Mouse (Mus musculus) testis, adult 2 months (tissue): ENCODE measurements around the gene Megf9. TPM values are rescaled to one million over a fixed set of nuclear protein-coding genes. Genes with fewer than 3 reads are reported as not detected.

Experiments
- H3K27ac ChIP-seq: fragments of 200-500 bp; 2 replicates; pipeline ENCODE4 v1.5.1; 2012; ENCODE audit warnings: low read depth, low read length; ENCODE audit not compliant: control insufficient read depth, insufficient read depth
- H3K27me3 ChIP-seq: fragments of 200-500 bp; 2 replicates; pipeline ENCODE4 v1.6.1; 2012; ENCODE audit warnings: mild to moderate bottlenecking, low read length, moderate library complexity; ENCODE audit not compliant: control insufficient read depth, insufficient read depth
- H3K36me3 ChIP-seq: fragments of 200-500 bp; 2 replicates; pipeline ENCODE4 v1.6.1; 2012; ENCODE audit warnings: mild to moderate bottlenecking, low read length; ENCODE audit not compliant: control insufficient read depth, insufficient read depth
- H3K4me1 ChIP-seq: fragments of 200-500 bp; 2 replicates; pipeline ENCODE4 v1.6.1; 2012; ENCODE audit warnings: low read length; ENCODE audit not compliant: control insufficient read depth, insufficient read depth
- H3K4me3 ChIP-seq: fragments of 200-500 bp; 2 replicates; pipeline ENCODE4 v1.5.1; 2012; ENCODE audit warnings: low read depth, mild to moderate bottlenecking, low read length, moderate library complexity, mixed read lengths; ENCODE audit not compliant: control insufficient read depth
- CTCF ChIP-seq: fragments of 200-500 bp; IDR thresholded peaks from 2 replicates; pipeline ENCODE4 v1.5.1; 2012; ENCODE audit warnings: low read depth, mild to moderate bottlenecking, inconsistent platforms, low read length, moderate library complexity; ENCODE audit not compliant: control insufficient read depth, insufficient read depth, insufficient replicate concordance
- POLR2A ChIP-seq: fragments of 200-500 bp; IDR thresholded peaks from 2 replicates; pipeline ENCODE4 v1.6.1; 2012; ENCODE audit warnings: low read depth, mild to moderate bottlenecking, inconsistent platforms, low read length, moderate library complexity; ENCODE audit not compliant: control insufficient read depth
- polyA plus RNA-seq: library from polyadenylated mRNA; depleted of rRNA; stranded (reverse); fragments of >200 nt; gene quantifications from 2 replicates; pipeline ENCODE4 v1.2.3, GENCODE M21; 2012

The Megf9 gene
- polyA plus RNA-seq, 1 experiment: 4.8 TPM

DNA sequence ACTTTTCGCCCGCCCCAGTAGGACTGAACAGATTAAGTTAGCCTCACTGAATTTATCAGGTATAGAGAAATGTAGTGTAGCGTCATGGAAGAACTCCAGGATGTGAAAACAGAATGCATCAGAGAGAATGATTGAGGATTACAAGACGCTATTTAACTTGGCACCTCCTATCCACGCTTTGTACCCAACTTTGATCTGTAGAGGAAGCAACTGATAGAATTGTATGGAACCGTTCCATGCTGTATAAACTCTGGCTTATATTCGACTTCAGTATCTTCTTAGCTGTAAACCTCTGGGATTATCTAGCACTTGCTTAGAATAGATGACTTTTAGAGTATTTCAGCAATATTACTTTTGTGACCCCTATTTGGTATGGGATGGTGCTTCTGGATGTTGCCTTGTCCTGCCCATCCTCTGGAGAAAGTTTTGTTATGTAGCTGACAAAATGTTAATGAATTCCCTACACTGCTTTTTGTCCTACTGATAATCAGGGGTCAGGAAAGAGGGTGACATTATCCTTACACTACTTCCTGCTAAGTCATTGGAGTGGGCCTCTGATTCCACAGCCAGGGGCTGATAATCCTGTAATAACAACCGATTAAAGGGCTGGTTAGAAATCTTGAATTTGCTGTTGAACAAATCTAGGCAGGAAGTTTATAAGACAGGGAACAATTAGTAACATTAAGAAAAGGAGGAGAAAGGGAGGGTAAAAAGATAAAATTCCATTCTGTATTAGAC, 12.8 kb upstream of the Megf9 start:
- Histone ChIP-seq H3K36me3 (no peaks in the 10 kb centered on the region), H3K27ac (no peak overlapping the region), H3K4me1 (no peaks in the 10 kb centered on the region), H3K4me3 (no peak overlapping the region), H3K27me3 (no peaks in the 10 kb centered on the region)
- TF ChIP-seq CTCF (no peak), POLR2A (no peak)

DNA sequence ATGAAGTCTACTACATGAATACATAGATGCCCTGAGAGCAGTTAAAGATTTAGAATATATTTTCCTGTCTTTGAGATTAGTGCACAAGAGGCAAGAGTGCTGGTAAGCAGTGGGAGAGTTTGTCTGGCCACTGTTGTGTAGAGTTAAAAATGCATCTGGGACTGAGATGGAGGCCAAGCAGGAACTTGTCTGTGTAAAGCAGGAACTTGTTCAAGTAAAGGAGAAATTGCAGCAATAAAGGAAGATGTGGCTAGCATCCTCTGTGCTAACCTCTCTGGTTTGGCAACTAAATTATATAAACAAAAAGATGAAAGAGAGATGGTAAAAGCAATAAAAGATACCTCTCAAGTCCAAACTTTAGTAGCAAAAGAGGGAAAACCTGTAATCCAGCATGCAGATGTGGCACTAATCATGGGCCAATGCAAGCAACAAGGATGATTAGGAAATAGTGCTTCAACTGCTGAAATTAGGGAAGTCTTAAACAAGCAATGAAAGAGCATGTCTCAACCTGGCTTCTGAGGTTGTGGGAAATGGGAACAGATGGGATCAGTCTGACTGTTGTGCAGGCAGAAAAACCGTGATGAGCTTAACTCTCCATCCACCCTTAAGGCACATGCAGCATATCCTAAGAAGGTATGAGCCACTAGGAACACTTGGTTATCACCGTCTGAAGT, 11.2 kb upstream of the Megf9 start:
- TF ChIP-seq CTCF: no peak
- no peak for TF ChIP-seq POLR2A

DNA sequence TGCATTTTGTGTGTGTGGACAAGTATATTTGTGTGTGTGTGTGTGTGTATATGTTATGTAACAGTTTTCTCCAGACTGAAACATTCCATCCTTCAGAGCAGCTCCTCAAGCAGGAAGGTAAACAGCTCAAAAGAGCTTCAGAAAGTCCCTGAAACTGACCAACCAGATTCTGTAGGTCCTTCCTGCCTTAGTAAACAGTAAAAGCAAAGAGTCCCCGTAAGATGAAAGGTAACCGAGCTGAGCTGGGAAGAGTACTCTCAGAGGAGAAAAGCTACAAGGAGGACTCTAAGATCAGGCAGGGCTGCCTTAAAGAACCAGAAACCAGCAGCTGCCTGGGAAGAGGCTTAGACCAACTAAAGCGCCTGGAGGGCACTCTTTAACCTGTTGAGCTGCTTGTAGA, 9.6 kb upstream of the Megf9 start:
- Histone ChIP-seq H3K27me3 (no peaks in the 10 kb centered on the region), H3K27ac (no peak overlapping the region), H3K4me1 (no peaks in the 10 kb centered on the region), H3K4me3 (no peak overlapping the region), H3K36me3 (no peaks in the 10 kb centered on the region)
- TF ChIP-seq POLR2A (no peak), CTCF (no peak)

More for the DNA sequence above, 11.2 kb upstream of the Megf9 start:
- Histone ChIP-seq H3K36me3 (no peaks in the 10 kb centered on the region), H3K27ac (no peak overlapping the region), H3K4me3 (no peak overlapping the region), H3K27me3 (no peaks in the 10 kb centered on the region), H3K4me1 (no peaks in the 10 kb centered on the region)

DNA sequence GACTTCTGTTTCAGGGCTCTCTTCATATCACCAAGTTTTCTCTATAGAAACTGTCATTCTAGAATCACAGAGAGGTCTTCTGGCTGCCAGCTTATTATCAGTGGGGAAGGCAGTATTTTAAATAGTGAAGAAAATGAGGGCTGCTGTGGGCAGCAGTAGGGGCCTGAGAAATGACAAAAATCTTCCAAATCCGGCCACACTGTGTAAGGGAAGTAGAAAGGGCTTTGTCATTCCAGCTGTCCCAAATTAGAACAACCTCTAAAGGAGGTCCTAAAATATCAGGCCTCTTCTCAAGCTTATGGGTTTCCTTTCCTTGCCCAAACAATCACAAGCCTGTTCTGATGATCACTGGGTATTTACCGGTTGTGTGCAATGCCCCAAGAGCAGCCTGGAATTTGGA, 7.6 kb upstream of the Megf9 start:
- H3K4me3 ChIP-seq: no peak overlapping the region
- H3K36me3 ChIP-seq: no peaks in the 10 kb centered on the region
- H3K4me1 ChIP-seq: no peaks in the 10 kb centered on the region
- H3K27ac ChIP-seq: no peak overlapping the region
- TF ChIP-seq CTCF (no peak), POLR2A (no peak)
- H3K27me3 ChIP-seq: no peaks in the 10 kb centered on the region

DNA sequence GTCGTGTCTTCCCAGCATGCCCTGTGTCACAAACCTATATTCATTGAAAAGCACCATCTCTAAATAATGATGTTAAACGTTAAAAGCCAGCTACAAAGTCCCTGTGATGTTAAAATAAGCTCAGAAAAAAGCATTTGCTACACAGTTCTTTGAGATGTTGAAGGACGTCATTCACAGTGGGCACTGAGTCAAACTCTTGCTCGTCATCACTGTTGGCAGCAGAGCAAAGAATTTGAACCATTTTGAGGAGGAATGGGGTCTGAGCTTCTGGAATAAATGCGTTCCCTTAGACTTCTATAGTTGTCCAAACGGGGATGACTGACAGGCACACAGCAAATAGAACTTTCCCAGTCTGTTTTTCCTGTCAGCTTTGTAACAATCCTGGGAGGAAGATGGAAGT, 5.9 kb upstream of the Megf9 start:
- TF ChIP-seq CTCF: no peak
- TF ChIP-seq POLR2A: no peak
- no peak overlapping the region for H3K27ac ChIP-seq

DNA sequence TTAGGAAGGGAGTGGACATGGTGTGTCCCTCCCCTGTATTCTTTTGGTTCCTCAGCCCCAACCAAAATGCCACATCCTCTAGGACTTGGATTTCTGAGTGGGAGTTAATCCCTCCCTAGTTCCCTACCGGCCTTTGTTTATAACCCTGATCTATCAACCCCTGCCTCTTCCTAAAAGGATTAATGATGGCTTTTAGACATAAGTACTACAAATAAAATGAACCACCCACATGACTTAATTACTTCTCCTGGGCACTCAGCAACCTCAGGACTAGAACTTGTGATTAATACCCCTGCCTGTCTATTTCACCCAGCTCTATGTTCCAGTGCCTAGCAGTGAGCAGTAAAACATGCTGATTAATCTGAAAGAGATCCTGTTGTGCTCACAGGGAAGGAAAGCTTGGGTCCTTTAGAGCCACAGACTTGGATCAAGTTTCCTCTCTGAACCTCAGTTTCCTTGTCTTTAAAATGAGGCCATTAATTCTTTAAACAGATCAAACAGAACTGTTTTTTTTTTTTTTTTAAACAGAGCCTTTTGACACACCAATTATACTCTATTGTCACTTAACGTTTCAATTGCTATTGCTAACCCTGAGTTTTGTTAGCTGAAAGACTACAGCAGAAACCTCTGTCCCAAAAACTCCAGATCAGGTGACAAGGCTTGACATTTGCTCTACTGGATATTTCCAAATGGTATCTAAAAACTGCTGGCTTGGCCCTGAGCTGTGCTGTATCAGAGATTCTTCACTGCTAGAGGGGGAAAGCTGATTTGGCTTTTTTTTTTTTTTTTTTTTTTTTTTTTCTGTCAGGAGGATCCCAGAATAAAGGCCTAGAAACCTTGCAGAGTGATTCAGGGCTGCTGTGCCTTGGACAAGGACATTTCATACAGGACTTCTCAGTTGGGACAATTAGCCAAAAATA, 2.1 kb upstream of the Megf9 start:
- Histone ChIP-seq H3K27ac (no peak overlapping the region), H3K36me3 (no peaks in the 10 kb centered on the region), H3K27me3 (no peaks in the 10 kb centered on the region), H3K4me1 (peaks cover 12% of the 10 kb centered on the region), H3K4me3 (no peak overlapping the region)
- TF ChIP-seq CTCF (no peak), POLR2A (no peak)

More for the DNA sequence above, 5.9 kb upstream of the Megf9 start:
- Histone ChIP-seq H3K4me3 (no peak overlapping the region), H3K27me3 (no peaks in the 10 kb centered on the region), H3K36me3 (no peaks in the 10 kb centered on the region), H3K4me1 (peaks cover 4% of the 10 kb centered on the region)
